Mouse (Mus musculus): ENCODE data around the gene Clec9a. TPM values are rescaled to one million over a fixed set of nuclear protein-coding genes. Genes with fewer than 3 reads are reported as not detected.

The Clec9a gene
- polyA plus RNA-seq (2014; fragmentation: Illumina TruSeq; extraction: RNeasy Lipid Tissue Mini Kit (QIAGEN cat#74804); ENCODE audit: insufficient read depth, low read depth, low replicate concordance) = 2.5 TPM

DNA sequence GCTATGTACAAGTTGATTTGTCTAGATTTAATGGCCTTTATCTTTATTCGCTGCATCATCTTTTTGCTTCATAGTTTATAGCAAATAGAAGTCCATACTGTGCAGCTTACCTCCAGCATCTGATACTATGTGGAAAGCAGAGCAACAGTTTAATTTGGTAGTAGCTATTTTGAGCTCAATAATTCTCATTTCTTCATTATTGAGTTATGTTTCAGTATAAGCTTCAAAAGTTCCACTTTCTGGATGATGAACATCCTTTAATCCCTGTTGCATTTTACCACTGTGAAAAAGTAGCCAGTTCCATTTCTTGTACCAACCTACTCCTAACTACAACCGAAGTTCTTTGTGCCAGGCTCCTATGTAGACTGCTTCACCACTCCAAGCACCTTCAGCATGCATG, at the start of gene Clec9a:
Clec9a (plus strand) TSS at position 301 of the 400 bp plus-strand sequence.

DNA sequence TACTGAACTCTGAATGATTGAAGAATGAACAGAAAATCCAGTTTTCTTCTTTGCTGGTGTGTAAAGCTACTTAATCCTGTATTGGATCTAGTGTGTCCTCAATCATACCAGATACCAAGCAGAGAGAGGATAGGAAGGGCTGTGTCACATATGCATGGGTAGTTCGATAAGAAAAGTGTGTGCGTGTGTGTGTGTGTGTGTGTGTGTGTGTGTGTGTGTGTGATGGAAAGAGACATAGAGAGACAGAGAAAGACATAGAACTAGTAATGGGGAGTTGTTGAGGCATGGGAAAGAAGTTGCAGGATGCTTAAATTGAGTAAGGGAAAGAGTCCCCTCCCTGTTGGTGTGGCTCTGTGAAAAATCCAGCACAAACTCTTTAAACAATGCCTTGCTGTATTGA, 22.9 kb upstream of the Clec9a start, which contains the start of gene Clec12b:
Clec12b (minus strand) TSS at position 101 of the 400 bp plus-strand sequence.

GRCm38 (mm10) chr6:129396997-129397396, 11.7 kb upstream of the Clec9a start, which contains the start of gene Clec1b:
TSS of gene Clec1b (plus strand) at chr6:129397297.

DNA sequence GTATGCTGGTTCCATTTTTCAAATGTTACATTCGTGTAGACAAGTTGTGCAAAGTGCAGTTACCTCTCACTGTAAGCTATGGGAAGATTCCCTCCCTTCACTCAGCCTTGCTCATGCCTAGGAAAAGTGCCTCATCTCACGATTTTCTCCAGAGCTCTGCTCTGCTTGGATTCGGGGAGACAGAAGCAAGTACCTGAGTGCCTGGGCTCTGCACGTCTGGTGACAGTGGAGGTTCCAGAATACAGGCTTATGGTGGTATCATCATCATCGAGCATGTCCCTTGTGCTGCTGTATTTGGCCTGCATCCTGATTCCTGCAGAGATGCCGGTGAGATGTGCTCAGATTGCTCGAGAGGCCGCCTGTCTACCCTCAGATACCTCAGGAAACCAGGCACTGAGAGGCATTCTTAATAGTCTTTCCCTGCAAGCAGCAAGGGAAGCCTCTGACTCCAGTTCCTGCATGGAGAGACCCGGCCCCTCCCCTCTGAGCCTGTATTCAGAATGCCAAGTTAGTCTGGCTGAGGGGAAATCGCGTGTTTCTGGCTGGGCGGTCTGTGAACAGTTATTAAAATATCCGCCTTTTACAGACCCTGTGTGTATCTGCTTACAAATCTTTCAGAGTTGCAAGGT, 42.9 kb downstream of the Clec9a start, which contains the start of gene Clec1a:
Clec1a (minus strand) TSS at position 590 of the 629 bp plus-strand sequence.

Other genes with a start within 250 kb of the Clec9a start
- 369 TPM for gene Clec2d, start 228.2 kb upstream of the Clec9a start, polyA plus RNA-seq (2014; fragmentation: Illumina TruSeq; extraction: RNeasy Lipid Tissue Mini Kit (QIAGEN cat#74804); ENCODE audit: insufficient read depth, low read depth, low replicate concordance)
- gene Cd69, start 133.4 kb upstream of the Clec9a start, polyA plus RNA-seq (2014; fragmentation: Illumina TruSeq; extraction: RNeasy Lipid Tissue Mini Kit (QIAGEN cat#74804); ENCODE audit: insufficient read depth, low read depth, low replicate concordance) = 10.8 TPM
- gene 4922502D21Rik, start 77.1 kb upstream of the Clec9a start, polyA plus RNA-seq (2014; fragmentation: Illumina TruSeq; extraction: RNeasy Lipid Tissue Mini Kit (QIAGEN cat#74804); ENCODE audit: insufficient read depth, low read depth, low replicate concordance) = not detected
- gene Clec12a, start 66.2 kb upstream of the Clec9a start, polyA plus RNA-seq (2014; fragmentation: Illumina TruSeq; extraction: RNeasy Lipid Tissue Mini Kit (QIAGEN cat#74804); ENCODE audit: insufficient read depth, low read depth, low replicate concordance) = 9.2 TPM
- gene Clec12b, start 23.0 kb upstream of the Clec9a start, polyA plus RNA-seq (2014; fragmentation: Illumina TruSeq; extraction: RNeasy Lipid Tissue Mini Kit (QIAGEN cat#74804); ENCODE audit: insufficient read depth, low read depth, low replicate concordance) = 6.7 TPM
- gene Clec1b, start 11.6 kb upstream of the Clec9a start, polyA plus RNA-seq (2014; fragmentation: Illumina TruSeq; extraction: RNeasy Lipid Tissue Mini Kit (QIAGEN cat#74804); ENCODE audit: insufficient read depth, low read depth, low replicate concordance) = 6.6 TPM
- 38.0 TPM for gene Clec1a, start 43.1 kb downstream of the Clec9a start, polyA plus RNA-seq (2014; fragmentation: Illumina TruSeq; extraction: RNeasy Lipid Tissue Mini Kit (QIAGEN cat#74804); ENCODE audit: insufficient read depth, low read depth, low replicate concordance)
- gene Olr1, start 98.3 kb downstream of the Clec9a start, polyA plus RNA-seq (2014; fragmentation: Illumina TruSeq; extraction: RNeasy Lipid Tissue Mini Kit (QIAGEN cat#74804); ENCODE audit: insufficient read depth, low read depth, low replicate concordance) = 2.9 TPM
- 0.35 TPM for gene Tmem52b, start 103.7 kb downstream of the Clec9a start, polyA plus RNA-seq (2014; fragmentation: Illumina TruSeq; extraction: RNeasy Lipid Tissue Mini Kit (QIAGEN cat#74804); ENCODE audit: insufficient read depth, low read depth, low replicate concordance)
- 130 TPM for gene Gabarapl1, start 124.3 kb downstream of the Clec9a start, polyA plus RNA-seq (2014; fragmentation: Illumina TruSeq; extraction: RNeasy Lipid Tissue Mini Kit (QIAGEN cat#74804); ENCODE audit: insufficient read depth, low read depth, low replicate concordance)
- 4.0 TPM for gene Klre1, start 169.0 kb downstream of the Clec9a start, polyA plus RNA-seq (2014; fragmentation: Illumina TruSeq; extraction: RNeasy Lipid Tissue Mini Kit (QIAGEN cat#74804); ENCODE audit: insufficient read depth, low read depth, low replicate concordance)
- 13.5 TPM for gene Klrd1, start 182.9 kb downstream of the Clec9a start, polyA plus RNA-seq (2014; fragmentation: Illumina TruSeq; extraction: RNeasy Lipid Tissue Mini Kit (QIAGEN cat#74804); ENCODE audit: insufficient read depth, low read depth, low replicate concordance)
- gene Klrk1, start 215.0 kb downstream of the Clec9a start, polyA plus RNA-seq (2014; fragmentation: Illumina TruSeq; extraction: RNeasy Lipid Tissue Mini Kit (QIAGEN cat#74804); ENCODE audit: insufficient read depth, low read depth, low replicate concordance) = 6.5 TPM
- gene Klrc3, start 234.5 kb downstream of the Clec9a start, polyA plus RNA-seq (2014; fragmentation: Illumina TruSeq; extraction: RNeasy Lipid Tissue Mini Kit (QIAGEN cat#74804); ENCODE audit: insufficient read depth, low read depth, low replicate concordance) = not detected